Mouse (Mus musculus) spleen, adult 2 months (tissue): Measurements from ENCODE around the gene Mettl2.

Experiments used
- CTCF ChIP-seq: fragments of 200-500 bp; IDR thresholded peaks from 2 replicates; pipeline ENCODE4 v1.5.1; 2011; ENCODE audit warnings: mild to moderate bottlenecking, inconsistent platforms; ENCODE audit not compliant: insufficient read depth, insufficient read length, insufficient replicate concordance; ENCODE audit errors: extremely low read depth
- POLR2A ChIP-seq: fragments of 200-500 bp; IDR thresholded peaks from 2 replicates; pipeline ENCODE4 v1.6.1; 2011; ENCODE audit warnings: low read depth, low read length, inconsistent platforms

GRCm38 (mm10) chr11:105181689-105182460 is 55.6 kb downstream of the Mettl2 start:
- no peak for TF ChIP-seq POLR2A
- TF ChIP-seq CTCF: no peak
